Mouse (Mus musculus) megakaryocyte, embryonic 14.5 days (primary cell): ENCODE results near the gene Micu1. TPM values are rescaled to one million over a fixed set of nuclear protein-coding genes. Genes with fewer than 3 reads are reported as not detected.

ENCODE experiments used
- H3K27me3 ChIP-seq: replicated peaks from 2 replicates; pipeline ENCODE3; 2012; ENCODE audit warnings: inconsistent platforms
- H3K36me3 ChIP-seq: replicated peaks from 2 replicates; pipeline ENCODE3; 2012; ENCODE audit warnings: low read length, inconsistent platforms, mixed read lengths
- H3K4me1 ChIP-seq: 2 replicates; pipeline ENCODE4 v1.6.1; 2012; ENCODE audit warnings: inconsistent platforms
- H3K4me3 ChIP-seq: replicated peaks from 2 replicates; pipeline ENCODE3; 2012; ENCODE audit warnings: moderate library complexity, mild to moderate bottlenecking, inconsistent platforms
- H3K9me3 ChIP-seq: 2 replicates; pipeline ENCODE4 v1.6.1; 2012; ENCODE audit warnings: inconsistent platforms
- FLI1 ChIP-seq: IDR thresholded peaks from 2 replicates; pipeline ENCODE4 v1.6.1; 2012; ENCODE audit warnings: low read length, inconsistent platforms, mixed read lengths
- GATA1 ChIP-seq: IDR thresholded peaks from 3 replicates; pipeline ENCODE4 v1.6.1; 2012; ENCODE audit warnings: mixed read lengths, low read length, inconsistent platforms, borderline replicate concordance
- polyA plus RNA-seq: library from polyadenylated mRNA; stranded (reverse); fragments of >175 nt; gene quantifications from 2 replicates; pipeline ENCODE4 v1.2.3, GENCODE M21; 2012; ENCODE audit warnings: low replicate concordance; ENCODE audit not compliant: insufficient read depth

Micu1 gene
- polyA plus RNA-seq, 1 experiment: 100 TPM

- no peak for TF ChIP-seq GATA1
- TF ChIP-seq FLI1: no peak
- Histone ChIP-seq H3K27me3 (no peaks in the 10 kb centered on the region), H3K4me3 (no peak overlapping the region), H3K9me3 (no peaks in the 10 kb centered on the region), H3K4me1 (peaks cover 28% of the 10 kb centered on the region), H3K36me3 (no peaks in the 10 kb centered on the region)
These were observed 12.4 kb upstream of the Micu1 start for GRCm38 (mm10) chr10:59689836-59690235.

GRCm38 (mm10) chr10:59692441-59692840, 9.8 kb upstream of the Micu1 start:
- no peaks in the 10 kb centered on the region for H3K27me3 ChIP-seq
- H3K36me3 ChIP-seq: no peaks in the 10 kb centered on the region
- no peak overlapping the region for H3K4me3 ChIP-seq
- TF ChIP-seq FLI1 (no peak), GATA1 (no peak)
- H3K9me3 ChIP-seq: no peaks in the 10 kb centered on the region
- H3K4me1 ChIP-seq: peaks cover 31% of the 10 kb centered on the region

GRCm38 (mm10) chr10:59694104-59694503, 8.2 kb upstream of the Micu1 start:
- TF ChIP-seq GATA1 (no peak), FLI1 (no peak)
- Histone ChIP-seq H3K27me3 (no peaks in the 10 kb centered on the region), H3K4me1 (peaks cover 32% of the 10 kb centered on the region), H3K36me3 (no peaks in the 10 kb centered on the region), H3K9me3 (no peaks in the 10 kb centered on the region), H3K4me3 (no peak overlapping the region)

- Histone ChIP-seq H3K27me3 (no peaks in the 10 kb centered on the region), H3K4me3 (no peak overlapping the region), H3K9me3 (no peaks in the 10 kb centered on the region), H3K4me1 (peaks cover 35% of the 10 kb centered on the region), H3K36me3 (peaks cover 7% of the 10 kb centered on the region)
- TF ChIP-seq FLI1: no peak
- no peak for TF ChIP-seq GATA1
These were observed 2.8 kb upstream of the Micu1 start for GRCm38 (mm10) chr10:59699516-59699915.

GRCm38 (mm10) chr10:59701805-59702204, 472 bp upstream of the Micu1 start:
- H3K4me3 ChIP-seq: peak overlapping the region; percentile 99

GRCm38 (mm10) chr10:59703060-59703760, 933 bp downstream of the Micu1 start:
- Histone ChIP-seq H3K36me3 (peaks cover 31% of the 10 kb centered on the region), H3K27me3 (no peaks in the 10 kb centered on the region), H3K4me3 (peak overlapping the region; percentile 99), H3K9me3 (no peaks in the 10 kb centered on the region), H3K4me1 (peaks cover 60% of the 10 kb centered on the region)
- TF ChIP-seq FLI1 (no peak), GATA1 (no peak)

More at GRCm38 (mm10) chr10:59701805-59702204, 472 bp upstream of the Micu1 start:
- TF ChIP-seq GATA1 (no peak), FLI1 (no peak)
- peaks cover 20% of the 10 kb centered on the region for H3K36me3 ChIP-seq
- H3K27me3 ChIP-seq: no peaks in the 10 kb centered on the region
- peaks cover 51% of the 10 kb centered on the region for H3K4me1 ChIP-seq
- no peaks in the 10 kb centered on the region for H3K9me3 ChIP-seq

- TF ChIP-seq GATA1 (no peak), FLI1 (no peak)
- Histone ChIP-seq H3K4me3 (no peak overlapping the region), H3K9me3 (no peaks in the 10 kb centered on the region)
These were observed 4.8 kb downstream of the Micu1 start for GRCm38 (mm10) chr10:59706991-59707546.

GRCm38 (mm10) chr10:59707595-59707994, 5.3 kb downstream of the Micu1 start:
- H3K9me3 ChIP-seq: no peaks in the 10 kb centered on the region
- peaks cover 75% of the 10 kb centered on the region for H3K36me3 ChIP-seq
- TF ChIP-seq FLI1: no peak
- TF ChIP-seq GATA1: no peak
- no peaks in the 10 kb centered on the region for H3K27me3 ChIP-seq
- no peak overlapping the region for H3K4me3 ChIP-seq
- peaks cover 74% of the 10 kb centered on the region for H3K4me1 ChIP-seq

More at GRCm38 (mm10) chr10:59706991-59707546, 4.8 kb downstream of the Micu1 start:
- Histone ChIP-seq H3K27me3 (no peaks in the 10 kb centered on the region), H3K4me1 (peaks cover 70% of the 10 kb centered on the region), H3K36me3 (peaks cover 70% of the 10 kb centered on the region)

- Histone ChIP-seq H3K36me3 (peaks cover 80% of the 10 kb centered on the region), H3K4me3 (no peak overlapping the region), H3K27me3 (no peaks in the 10 kb centered on the region), H3K9me3 (no peaks in the 10 kb centered on the region), H3K4me1 (peaks cover 78% of the 10 kb centered on the region)
- TF ChIP-seq GATA1 (no peak), FLI1 (no peak)
These were observed 7.0 kb downstream of the Micu1 start for GRCm38 (mm10) chr10:59709281-59709680.

- Histone ChIP-seq H3K36me3 (peaks cover 87% of the 10 kb centered on the region), H3K9me3 (no peaks in the 10 kb centered on the region), H3K27me3 (no peaks in the 10 kb centered on the region), H3K4me3 (no peak overlapping the region), H3K4me1 (peaks cover 81% of the 10 kb centered on the region)
- no peak for TF ChIP-seq FLI1
- no peak for TF ChIP-seq GATA1
These were observed 8.0 kb downstream of the Micu1 start for GRCm38 (mm10) chr10:59710246-59710645.

GRCm38 (mm10) chr10:59712062-59712461, 9.8 kb downstream of the Micu1 start:
- no peak for TF ChIP-seq GATA1
- no peak for TF ChIP-seq FLI1
- Histone ChIP-seq H3K9me3 (no peaks in the 10 kb centered on the region), H3K27me3 (no peaks in the 10 kb centered on the region), H3K4me1 (peaks cover 77% of the 10 kb centered on the region), H3K36me3 (peaks cover 89% of the 10 kb centered on the region), H3K4me3 (no peak overlapping the region)
